Mouse (Mus musculus) kidney, postnatal 0 days (tissue): Measurements from ENCODE around the gene Acvrl1. TPM values are rescaled to one million over a fixed set of nuclear protein-coding genes. Genes with fewer than 3 reads are reported as not detected.

ENCODE experiments used
- ATAC-seq: fragments of 200-750 bp; cut with Nextera tagmentation; replicated peaks from 2 replicates; pipeline ENCODE4 v1.8.0; 2017; ENCODE audit warnings: low read depth, moderate number of reproducible peaks, moderate TSS enrichment, moderate library complexity; ENCODE audit not compliant: low FRiP score
- DNase-seq: peaks from one replicate; pipeline ENCODE4 v3.0.0-alpha.2; 2016; ENCODE audit warnings: low spot score
- H3K27ac ChIP-seq: fragments of 300-500 bp; sonication (generic); 2 replicates; pipeline ENCODE4 v1.5.1; 2014; ENCODE audit warnings: mild to moderate bottlenecking
- H3K27me3 ChIP-seq: fragments of 300-500 bp; sonication (generic); 2 replicates; pipeline ENCODE4 v1.6.1; 2014; ENCODE audit warnings: low read length, mixed read lengths; ENCODE audit not compliant: insufficient read depth
- H3K36me3 ChIP-seq: fragments of 300-500 bp; sonication (generic); 2 replicates; pipeline ENCODE4 v1.6.1; 2014; ENCODE audit warnings: low read length, mixed read lengths; ENCODE audit not compliant: insufficient read depth
- H3K4me1 ChIP-seq: fragments of 300-500 bp; sonication (generic); replicated peaks from 2 replicates; pipeline ENCODE4 v1.6.1; 2014; ENCODE audit warnings: antibody characterized with exemption, low read length, mixed read lengths; ENCODE audit not compliant: insufficient read depth
- H3K4me2 ChIP-seq: fragments of 300-500 bp; sonication (generic); 2 replicates; pipeline ENCODE4 v1.6.1; 2014; ENCODE audit warnings: mild to moderate bottlenecking, low read length, moderate library complexity, mixed read lengths
- H3K4me3 ChIP-seq: fragments of 300-500 bp; sonication (generic); replicated peaks from 2 replicates; pipeline ENCODE4 v1.5.1; 2014; ENCODE audit warnings: low read depth, low read length
- H3K9ac ChIP-seq: fragments of 300-500 bp; sonication (generic); 2 replicates; pipeline ENCODE4 v1.6.1; 2014; ENCODE audit warnings: low read depth, low read length
- H3K9me3 ChIP-seq: fragments of 300-500 bp; sonication (generic); replicated peaks from 2 replicates; pipeline ENCODE4 v1.6.1; 2016; ENCODE audit warnings: low read length, inconsistent platforms, mixed read lengths
- CTCF ChIP-seq: IDR thresholded peaks from 2 replicates; pipeline ENCODE4 v1.5.1; 2016; ENCODE audit warnings: antibody characterized with exemption, low read depth, mild to moderate bottlenecking, moderate library complexity
- WGBS: fragments of 180-500 bp; shearing (Covaris S2); extraction: QIAGEN DNeasy Blood & Tissue Kit; methylation state at CpG from one replicate; pipeline ENCODE4 v1.1.7; 2014; 5-methylcytosine and 5-hydroxymethylcytosine counted together
- polyA plus RNA-seq: library from polyadenylated mRNA; unstranded; fragments of >200 nt; fragmentation: Nextera tagmentation; extraction: Ambion mirVana; gene quantifications from 2 replicates; pipeline ENCODE4 v1.2.1, GENCODE M21; 2015

The Acvrl1 gene
- polyA plus RNA-seq, 1 experiment from 2014 or later: 16.9 TPM

DNA sequence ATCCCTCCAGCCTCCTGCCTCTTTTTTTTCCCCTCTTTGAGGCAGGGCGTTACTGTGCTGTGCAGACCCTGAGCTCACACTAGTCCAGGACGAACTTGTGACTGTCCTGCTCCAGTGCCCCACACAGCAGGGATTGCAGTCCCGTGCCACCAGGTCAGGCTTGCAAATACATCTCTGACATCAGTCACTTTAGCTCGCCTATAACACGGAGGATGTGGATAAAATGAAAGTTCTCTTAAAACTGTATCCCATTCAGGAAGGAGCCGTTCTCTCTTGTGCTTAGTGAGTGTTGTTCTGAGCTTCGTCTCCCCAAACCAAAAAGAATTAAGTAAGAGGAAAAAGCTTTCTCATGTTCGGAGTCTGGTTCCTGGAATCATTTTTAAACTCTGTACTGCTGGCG is 41.9 kb upstream of the Acvrl1 start:
- Histone ChIP-seq H3K36me3 (no peaks in the 10 kb centered on the region), H3K27ac (no peak overlapping the region), H3K27me3 (no peaks in the 10 kb centered on the region), H3K4me3 (no peak overlapping the region), H3K9me3 (no peaks in the 10 kb centered on the region), H3K9ac (no peak overlapping the region), H3K4me1 (0 out of 2 replicates have a peak, but pooled peaks cover 5% of the 10 kb centered on the region), H3K4me2 (no peak overlapping the region)
- DNase-seq (no peak), ATAC-seq (no peak)
- TF ChIP-seq CTCF: no peak
- WGBS: 51% methylated on average over 9 of the region's 9 CpGs

DNA sequence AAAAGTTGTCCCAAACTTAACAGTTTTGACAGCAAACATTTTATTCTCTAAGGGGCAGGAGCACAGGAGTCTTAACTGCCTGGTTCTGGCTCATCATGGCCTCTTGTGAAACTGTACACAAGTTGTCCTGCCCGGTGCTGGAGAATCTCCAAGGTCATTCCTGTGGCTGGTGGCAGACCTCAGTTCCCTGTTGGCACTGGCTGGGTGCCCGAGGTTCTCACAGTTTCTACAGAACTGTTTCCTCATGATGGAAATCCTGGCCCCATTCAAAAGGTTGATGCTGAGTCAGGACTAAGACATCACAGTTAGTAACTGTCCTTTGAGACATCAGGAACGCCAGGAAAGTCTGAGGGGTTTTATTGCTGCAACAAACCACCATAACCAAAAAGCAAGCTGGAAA is 41.4 kb upstream of the Acvrl1 start:
- TF ChIP-seq CTCF: no peak
- WGBS: 66% methylated on average over 3 of the region's 3 CpGs
- no peak for DNase-seq

DNA sequence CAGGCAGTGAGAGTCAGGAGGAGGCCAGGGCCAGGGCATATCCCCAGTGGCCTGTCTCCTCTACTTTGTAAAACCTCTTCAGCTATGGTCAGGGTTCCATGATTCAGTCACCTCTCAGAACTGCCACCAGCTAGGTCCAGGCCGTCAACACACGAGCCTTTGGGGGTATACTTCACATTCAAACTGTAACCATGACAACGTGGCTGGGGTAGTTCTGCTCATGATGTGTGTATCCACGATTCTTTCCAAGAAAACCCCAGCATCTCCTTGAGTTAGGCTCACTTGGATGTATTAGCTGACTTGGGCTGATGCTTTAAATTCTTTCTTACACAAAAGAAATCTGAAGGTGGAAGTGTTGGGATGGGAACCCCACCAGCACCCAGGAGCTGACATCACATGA is 40.0 kb upstream of the Acvrl1 start:
- Histone ChIP-seq H3K27me3 (no peaks in the 10 kb centered on the region), H3K27ac (no peak overlapping the region), H3K4me3 (no peak overlapping the region), H3K36me3 (no peaks in the 10 kb centered on the region), H3K4me1 (peaks cover 12% of the 10 kb centered on the region), H3K9ac (no peak overlapping the region), H3K4me2 (no peak overlapping the region), H3K9me3 (no peaks in the 10 kb centered on the region)
- DNase-seq (no peak), ATAC-seq (no peak)
- WGBS: 65% methylated on average over 4 of the region's 4 CpGs
- TF ChIP-seq CTCF: no peak

More for the DNA sequence above, 41.4 kb upstream of the Acvrl1 start:
- H3K27ac ChIP-seq: no peak overlapping the region
- no peaks in the 10 kb centered on the region for H3K36me3 ChIP-seq
- no peaks in the 10 kb centered on the region for H3K27me3 ChIP-seq
- H3K4me2 ChIP-seq: no peak overlapping the region
- H3K4me3 ChIP-seq: no peak overlapping the region
- H3K9ac ChIP-seq: no peak overlapping the region
- H3K4me1 ChIP-seq: 0 out of 2 replicates have a peak, but pooled peaks cover 2% of the 10 kb centered on the region
- no peak for ATAC-seq
- no peaks in the 10 kb centered on the region for H3K9me3 ChIP-seq

DNA sequence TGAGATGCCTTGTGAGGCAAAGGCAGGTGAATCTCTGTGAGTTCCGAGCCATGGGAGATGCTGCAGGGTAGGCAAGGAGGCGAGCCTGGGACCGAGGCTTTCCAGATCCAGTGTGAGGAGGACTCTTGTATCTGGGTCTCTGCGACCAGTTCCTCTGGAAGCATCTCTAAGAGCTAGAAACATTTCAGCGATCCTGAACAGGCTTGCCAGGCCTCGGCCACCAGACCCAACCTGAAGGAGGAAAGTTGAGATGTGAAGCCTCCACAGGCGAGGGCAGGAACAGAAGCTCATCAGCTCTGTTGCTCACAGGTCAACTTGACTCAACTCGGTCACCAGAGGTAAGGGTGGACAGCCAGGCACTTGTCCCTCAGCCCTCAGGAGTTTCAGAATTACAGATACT is 36.8 kb upstream of the Acvrl1 start:
- TF ChIP-seq CTCF: no peak
- Histone ChIP-seq H3K9ac (no peak overlapping the region), H3K9me3 (no peaks in the 10 kb centered on the region), H3K36me3 (no peaks in the 10 kb centered on the region), H3K4me2 (no peak overlapping the region), H3K4me1 (peaks cover 22% of the 10 kb centered on the region), H3K27ac (no peak overlapping the region), H3K27me3 (no peaks in the 10 kb centered on the region), H3K4me3 (no peak overlapping the region)
- no peak for DNase-seq
- no peak for ATAC-seq
- 97% methylated on average over 8 of the region's 8 CpGs for WGBS

DNA sequence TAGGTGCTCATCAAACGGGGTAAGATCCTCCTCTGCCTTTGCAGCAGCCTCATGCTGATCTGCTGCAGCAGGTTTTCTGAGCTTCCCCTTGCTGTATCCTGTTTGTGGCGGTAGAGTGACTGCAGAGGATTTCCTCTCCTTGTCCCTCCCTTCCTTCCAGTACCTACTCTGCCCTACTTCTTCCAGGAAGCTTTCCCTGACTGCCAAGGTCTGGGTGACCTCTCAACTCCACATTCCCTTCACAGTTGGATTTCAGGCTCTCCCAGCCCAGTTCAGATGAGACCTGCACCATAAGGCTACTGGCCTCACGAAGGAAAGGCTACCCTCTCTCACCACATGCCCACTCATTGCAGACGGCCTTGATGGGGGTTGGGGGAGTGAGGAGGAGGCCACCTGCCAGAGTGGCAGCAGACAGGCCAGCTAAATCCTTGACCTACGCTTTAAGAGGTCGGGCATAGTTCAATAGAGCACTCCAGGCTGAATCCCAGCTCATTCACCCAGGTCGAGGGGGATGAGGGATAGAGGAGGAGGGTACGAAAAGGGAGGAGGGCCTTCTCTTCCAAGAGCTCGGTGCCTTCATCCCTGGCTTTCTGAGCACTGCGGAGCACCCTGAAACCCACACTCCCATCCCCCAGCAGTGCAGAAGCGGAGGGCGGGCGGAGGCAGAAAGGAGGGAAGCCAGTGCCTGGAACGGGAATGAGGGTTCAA is 36.0 kb upstream of the Acvrl1 start:
- H3K36me3 ChIP-seq: no peaks in the 10 kb centered on the region
- no peaks in the 10 kb centered on the region for H3K27me3 ChIP-seq
- H3K4me2 ChIP-seq: peak overlapping the region; percentile 42
- TF ChIP-seq CTCF: no peak
- H3K27ac ChIP-seq: peak overlapping the region; percentile 71
- peaks cover 22% of the 10 kb centered on the region for H3K4me1 ChIP-seq
- no peaks in the 10 kb centered on the region for H3K9me3 ChIP-seq
- no peak overlapping the region for H3K9ac ChIP-seq
- H3K4me3 ChIP-seq: no peak overlapping the region
- DNase-seq (no peak), ATAC-seq (peak; percentile 31; the same call in 1 of the 2 replicates)
- WGBS: 28% methylated on average over 14 of the region's 14 CpGs

DNA sequence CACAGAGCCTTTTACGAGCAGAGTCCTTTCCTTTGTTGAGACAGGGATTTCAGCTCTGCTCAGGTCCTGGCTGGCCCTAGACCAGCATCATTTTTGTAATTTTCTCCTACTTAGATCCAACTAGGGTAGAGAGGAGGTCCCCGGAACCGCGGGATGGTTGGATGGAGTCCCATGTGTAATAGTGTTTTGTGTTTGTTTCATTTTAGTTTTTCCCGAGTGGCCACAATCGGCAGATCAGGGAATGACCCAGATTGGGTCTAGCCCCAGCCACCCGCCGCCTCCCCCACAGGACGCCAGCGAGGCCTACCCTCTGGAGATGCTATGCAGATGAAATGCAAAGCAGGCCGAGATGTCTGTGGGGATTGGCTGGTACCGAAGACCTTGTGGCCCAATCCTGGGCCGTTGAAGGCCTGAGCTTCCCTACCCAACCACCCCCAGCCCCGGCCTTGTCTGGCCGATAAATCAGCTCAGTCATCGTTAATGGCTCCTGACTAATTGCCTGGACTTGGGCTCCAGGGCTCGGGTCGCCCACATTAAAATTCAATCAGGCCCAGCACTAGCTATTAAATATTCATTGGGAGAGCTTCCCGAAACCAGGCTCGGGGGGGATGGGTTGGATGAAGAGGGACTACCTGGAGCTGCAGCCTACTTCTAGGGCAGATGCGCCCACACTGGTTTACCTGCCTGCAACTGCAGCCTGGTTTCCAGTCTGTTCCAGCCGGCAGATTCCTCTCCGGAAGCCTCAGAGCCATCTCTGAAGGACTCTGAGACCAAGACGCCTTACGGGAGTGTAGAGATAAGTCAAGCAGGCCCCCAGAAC is 35.3 kb upstream of the Acvrl1 start:
- ATAC-seq: peak; percentile 90
- WGBS: 15% methylated on average over 25 of the region's 25 CpGs
- Histone ChIP-seq H3K4me2 (peak overlapping the region; percentile 42), H3K27ac (peak overlapping the region; percentile 71), H3K27me3 (no peaks in the 10 kb centered on the region), H3K4me1 (peaks cover 28% of the 10 kb centered on the region), H3K36me3 (no peaks in the 10 kb centered on the region), H3K4me3 (no peak overlapping the region), H3K9ac (no peak overlapping the region), H3K9me3 (no peaks in the 10 kb centered on the region)
- peak; percentile 88 for DNase-seq
- no peak for TF ChIP-seq CTCF
